Mouse (Mus musculus): ENCODE measurements at regions not wholly inside any gene's neighbourhood (a gene's known extent, or its start where the extent isn't known, plus 50 kb on each side); places are given as distances from the start of the nearest gene placed in this dataset.

DNA sequence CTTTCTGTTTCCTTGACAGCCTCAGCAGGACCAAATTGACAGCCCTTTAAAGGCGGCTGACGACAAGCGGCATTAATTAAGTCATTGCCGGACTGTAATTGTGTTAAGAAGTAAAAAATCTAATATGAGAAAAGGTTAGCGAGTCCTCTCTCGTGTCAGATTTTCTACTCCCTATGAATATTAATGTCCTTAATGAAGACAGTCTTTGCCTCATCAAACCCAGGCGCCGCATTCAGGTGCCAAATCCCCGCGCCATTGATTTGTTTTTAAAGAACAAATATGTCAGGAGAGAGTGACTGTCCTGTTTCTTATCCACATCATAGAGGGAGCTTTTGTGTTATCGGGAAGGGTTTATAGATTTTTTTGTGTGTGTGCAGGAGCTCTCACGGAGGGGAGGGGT is 142.2 kb downstream of the Gm11011 start:
- Histone ChIP-seq H3K9me3 (replicated peaks) (peaks cover 82% of the 10 kb centered on the region), H3K27me3 (ENCODE audit: insufficient read depth, low read length) (no peaks in the 10 kb centered on the region), H3K36me3 (replicated peaks) (no peaks in the 10 kb centered on the region), H3K4me1 (ENCODE audit: insufficient read depth, low read depth, low read length) (no peaks in the 10 kb centered on the region), H3K4me3 (ENCODE audit: low read depth, low read length) (no peak overlapping the region)
- ATAC-seq (ENCODE audit: extremely low read depth, insufficient number of reproducible peaks, low FRiP score, poor library complexity, severe bottlenecking): no peak
- no peak for DNase-seq (ENCODE audit: low spot score)
- no peak for TF ChIP-seq TAL1 (conservative IDR thresholded peaks at IDR 0.05; ENCODE audit: low read depth, low read length)
- no peak for TF ChIP-seq GATA2 (IDR thresholded peaks at IDR 0.05; ENCODE audit: borderline replicate concordance, low read depth, low read length)

DNA sequence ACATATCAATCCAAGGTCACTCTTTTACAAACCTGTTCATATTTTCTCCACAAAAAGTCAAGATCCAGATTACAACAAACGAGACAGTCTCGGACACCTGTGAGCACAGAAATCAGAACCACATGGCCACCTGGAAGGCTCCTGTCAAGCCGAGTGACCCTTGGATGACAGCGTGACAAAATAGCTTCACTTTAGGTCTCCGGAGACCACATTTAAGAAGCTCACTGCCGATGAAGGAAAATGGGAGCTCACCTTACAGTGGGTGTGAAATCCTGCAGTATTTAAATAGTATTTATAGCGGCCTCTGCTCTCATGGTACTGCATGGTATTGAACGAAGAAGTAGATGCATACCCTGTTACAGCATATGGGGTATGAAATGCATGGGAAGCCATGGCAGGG is 144.3 kb downstream of the Gm11011 start:
- DNase-seq (ENCODE audit: low spot score): no peak
- Histone ChIP-seq H3K9me3 (replicated peaks) (peaks cover 68% of the 10 kb centered on the region), H3K27me3 (ENCODE audit: insufficient read depth, low read length) (no peaks in the 10 kb centered on the region), H3K36me3 (replicated peaks) (no peaks in the 10 kb centered on the region), H3K4me3 (ENCODE audit: low read depth, low read length) (no peak overlapping the region), H3K4me1 (ENCODE audit: insufficient read depth, low read depth, low read length) (no peaks in the 10 kb centered on the region)
- no peak for ATAC-seq (ENCODE audit: extremely low read depth, insufficient number of reproducible peaks, low FRiP score, poor library complexity, severe bottlenecking)
- no peak for TF ChIP-seq GATA1 (IDR thresholded peaks at IDR 0.05; ENCODE audit: borderline replicate concordance, low read length)
- no peak for TF ChIP-seq POLR2AphosphoS5 (IDR thresholded peaks at IDR 0.05; ENCODE audit: insufficient replicate concordance, low read depth, low read length)
- no peak for TF ChIP-seq TAL1 (conservative IDR thresholded peaks at IDR 0.05; ENCODE audit: low read depth, low read length)
- TF ChIP-seq GATA2 (IDR thresholded peaks at IDR 0.05; ENCODE audit: borderline replicate concordance, low read depth, low read length): no peak
- no peak for TF ChIP-seq CTCF (IDR thresholded peaks at IDR 0.05; ENCODE audit: low read depth, low read length)

- no peak for ATAC-seq (ENCODE audit: extremely low read depth, insufficient number of reproducible peaks, low FRiP score, poor library complexity, severe bottlenecking)
- H3K9me3 ChIP-seq (replicated peaks): peaks cover 65% of the 10 kb centered on the region
These were observed 156.0 kb downstream of the Gm11011 start for GRCm38 (mm10) chr2:169431516-169431915.

GRCm38 (mm10) chr2:169429411-169429810 is 158.1 kb downstream of the Gm11011 start:
- DNase-seq (ENCODE audit: low spot score) (no peak), ATAC-seq (ENCODE audit: extremely low read depth, insufficient number of reproducible peaks, low FRiP score, poor library complexity, severe bottlenecking) (no peak)
- Histone ChIP-seq H3K4me3 (ENCODE audit: low read depth, low read length) (no peak overlapping the region), H3K27me3 (ENCODE audit: insufficient read depth, low read length) (no peaks in the 10 kb centered on the region), H3K36me3 (replicated peaks) (no peaks in the 10 kb centered on the region), H3K4me1 (ENCODE audit: insufficient read depth, low read depth, low read length) (no peaks in the 10 kb centered on the region), H3K9me3 (replicated peaks) (peaks cover 70% of the 10 kb centered on the region)
- TF ChIP-seq CTCF (IDR thresholded peaks at IDR 0.05; ENCODE audit: low read depth, low read length) (no peak), GATA1 (IDR thresholded peaks at IDR 0.05; ENCODE audit: borderline replicate concordance, low read length) (no peak), TAL1 (conservative IDR thresholded peaks at IDR 0.05; ENCODE audit: low read depth, low read length) (no peak), POLR2AphosphoS5 (IDR thresholded peaks at IDR 0.05; ENCODE audit: insufficient replicate concordance, low read depth, low read length) (no peak), GATA2 (IDR thresholded peaks at IDR 0.05; ENCODE audit: borderline replicate concordance, low read depth, low read length) (no peak)

More at GRCm38 (mm10) chr2:169431516-169431915, 156.0 kb downstream of the Gm11011 start:
- H3K27me3 ChIP-seq (ENCODE audit: insufficient read depth, low read length): no peaks in the 10 kb centered on the region
- no peaks in the 10 kb centered on the region for H3K4me1 ChIP-seq (ENCODE audit: insufficient read depth, low read depth, low read length)
- no peak for DNase-seq (ENCODE audit: low spot score)
- no peak overlapping the region for H3K4me3 ChIP-seq (ENCODE audit: low read depth, low read length)
- H3K36me3 ChIP-seq (replicated peaks): no peaks in the 10 kb centered on the region
- TF ChIP-seq CTCF (IDR thresholded peaks at IDR 0.05; ENCODE audit: low read depth, low read length): no peak
- no peak for TF ChIP-seq GATA1 (IDR thresholded peaks at IDR 0.05; ENCODE audit: borderline replicate concordance, low read length)
- no peak for TF ChIP-seq GATA2 (IDR thresholded peaks at IDR 0.05; ENCODE audit: borderline replicate concordance, low read depth, low read length)
- TF ChIP-seq TAL1 (conservative IDR thresholded peaks at IDR 0.05; ENCODE audit: low read depth, low read length): no peak
- TF ChIP-seq POLR2AphosphoS5 (IDR thresholded peaks at IDR 0.05; ENCODE audit: insufficient replicate concordance, low read depth, low read length): no peak

DNA sequence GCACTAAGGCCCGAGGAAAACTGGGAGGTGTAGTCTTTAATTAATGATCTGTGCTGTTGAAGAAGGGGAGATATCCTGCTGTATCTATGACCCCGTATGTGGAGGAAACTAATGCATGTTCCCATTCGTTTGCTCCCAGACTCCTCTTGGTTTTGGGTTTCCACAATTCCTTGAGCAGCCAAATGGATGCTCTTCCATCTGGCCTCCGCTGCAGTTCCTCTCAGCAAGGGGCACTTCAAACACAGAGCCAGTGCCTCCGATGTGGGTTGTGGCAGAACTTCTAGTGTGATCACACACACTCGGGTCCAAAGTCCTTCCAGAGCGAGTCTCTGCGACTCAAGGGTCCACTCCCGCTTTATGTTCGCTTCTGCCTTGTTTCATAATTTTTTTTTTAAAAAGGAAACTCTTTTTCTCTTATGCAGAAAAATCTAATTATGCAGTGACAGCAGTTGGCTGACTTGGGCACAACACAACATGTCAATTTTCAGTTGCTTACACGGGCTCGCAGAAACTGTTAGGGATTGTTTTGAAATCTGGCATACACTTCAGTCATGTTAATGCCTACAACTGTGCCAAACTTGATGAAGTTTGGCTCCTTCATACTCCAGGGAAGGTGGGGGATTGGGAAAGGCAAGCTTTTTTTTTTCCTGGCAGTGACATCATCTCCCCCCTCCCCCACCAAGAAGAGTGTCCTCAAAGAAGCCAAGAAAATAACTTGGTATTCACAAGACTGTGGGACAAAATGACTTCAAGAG is 163.2 kb downstream of the Gm11011 start:
- peaks cover 78% of the 10 kb centered on the region for H3K9me3 ChIP-seq (replicated peaks)
- H3K4me1 ChIP-seq (ENCODE audit: insufficient read depth, low read depth, low read length): no peaks in the 10 kb centered on the region
- DNase-seq (ENCODE audit: low spot score) (no peak), ATAC-seq (ENCODE audit: extremely low read depth, insufficient number of reproducible peaks, low FRiP score, poor library complexity, severe bottlenecking) (no peak)
- no peaks in the 10 kb centered on the region for H3K27me3 ChIP-seq (ENCODE audit: insufficient read depth, low read length)
- no peaks in the 10 kb centered on the region for H3K36me3 ChIP-seq (replicated peaks)
- no peak for TF ChIP-seq GATA1 (IDR thresholded peaks at IDR 0.05; ENCODE audit: borderline replicate concordance, low read length)
- TF ChIP-seq GATA2 (IDR thresholded peaks at IDR 0.05; ENCODE audit: borderline replicate concordance, low read depth, low read length): no peak
- no peak for TF ChIP-seq CTCF (IDR thresholded peaks at IDR 0.05; ENCODE audit: low read depth, low read length)
- TF ChIP-seq TAL1 (conservative IDR thresholded peaks at IDR 0.05; ENCODE audit: low read depth, low read length): no peak
- TF ChIP-seq POLR2AphosphoS5 (IDR thresholded peaks at IDR 0.05; ENCODE audit: insufficient replicate concordance, low read depth, low read length): no peak
- H3K4me3 ChIP-seq (ENCODE audit: low read depth, low read length): no peak overlapping the region

- no peaks in the 10 kb centered on the region for H3K36me3 ChIP-seq (replicated peaks)
- TF ChIP-seq POLR2AphosphoS5 (IDR thresholded peaks at IDR 0.05; ENCODE audit: insufficient replicate concordance, low read depth, low read length) (no peak), GATA1 (IDR thresholded peaks at IDR 0.05; ENCODE audit: borderline replicate concordance, low read length) (no peak), GATA2 (IDR thresholded peaks at IDR 0.05; ENCODE audit: borderline replicate concordance, low read depth, low read length) (no peak), CTCF (IDR thresholded peaks at IDR 0.05; ENCODE audit: low read depth, low read length) (no peak), TAL1 (conservative IDR thresholded peaks at IDR 0.05; ENCODE audit: low read depth, low read length) (no peak)
- no peaks in the 10 kb centered on the region for H3K4me1 ChIP-seq (ENCODE audit: insufficient read depth, low read depth, low read length)
- H3K27me3 ChIP-seq (ENCODE audit: insufficient read depth, low read length): no peaks in the 10 kb centered on the region
- no peak overlapping the region for H3K4me3 ChIP-seq (ENCODE audit: low read depth, low read length)
- H3K9me3 ChIP-seq (replicated peaks): peaks cover 70% of the 10 kb centered on the region
- ATAC-seq (ENCODE audit: extremely low read depth, insufficient number of reproducible peaks, low FRiP score, poor library complexity, severe bottlenecking) (no peak), DNase-seq (ENCODE audit: low spot score) (no peak)
These were observed 175.2 kb downstream of the Gm11011 start for GRCm38 (mm10) chr2:169412361-169412760.
